Mouse (Mus musculus): ENCODE results near the gene Heatr6.
A peak's percentile ranks its signal among the peaks of the same experiment; 100 is the strongest.

Heatr6 gene

GRCm38 (mm10) chr11:83753581-83754181 is at the start of gene Heatr6:
Gene Heatr6, plus strand, starts transcription at chr11:83753696.
- peak; percentile 89 for DNase-seq

GRCm38 (mm10) chr11:83703705-83704104 is 49.8 kb upstream of the Heatr6 start, which contains the start of gene Wfdc17:
Gene Wfdc17, plus strand, starts transcription at chr11:83703991.
- no peak for DNase-seq

GRCm38 (mm10) chr11:83708715-83709114 is 44.8 kb upstream of the Heatr6 start, which contains the start of gene Wfdc18:
Gene Wfdc18, plus strand, starts transcription at chr11:83709015.
- no peak for DNase-seq

GRCm38 (mm10) chr11:83709683-83710082 is 43.8 kb upstream of the Heatr6 start:
- no peak for DNase-seq

GRCm38 (mm10) chr11:83712671-83713070 is 40.8 kb upstream of the Heatr6 start:
- DNase-seq, result no peak

GRCm38 (mm10) chr11:83713925-83714324 is 39.6 kb upstream of the Heatr6 start:
- DNase-seq, result no peak

GRCm38 (mm10) chr11:83717042-83717665 is 36.3 kb upstream of the Heatr6 start:
- no peak for DNase-seq

- DNase-seq, result no peak
These were observed 32.7 kb upstream of the Heatr6 start for GRCm38 (mm10) chr11:83720766-83721165.

GRCm38 (mm10) chr11:83728757-83729432 is 24.6 kb upstream of the Heatr6 start:
- no peak for DNase-seq

- no peak for DNase-seq
These were observed 22.4 kb upstream of the Heatr6 start for GRCm38 (mm10) chr11:83731116-83731515.

- DNase-seq, result no peak
These were observed 20.3 kb upstream of the Heatr6 start for GRCm38 (mm10) chr11:83733071-83733640.

- no peak for DNase-seq
These were observed 19.3 kb upstream of the Heatr6 start for GRCm38 (mm10) chr11:83734215-83734614.

- no peak for DNase-seq
These were observed 17.6 kb upstream of the Heatr6 start for GRCm38 (mm10) chr11:83735881-83736280.

- DNase-seq, result no peak
These were observed 16.4 kb upstream of the Heatr6 start for GRCm38 (mm10) chr11:83737109-83737558.

GRCm38 (mm10) chr11:83739241-83739640 is 14.3 kb upstream of the Heatr6 start:
- DNase-seq, result peak; percentile 55

GRCm38 (mm10) chr11:83740443-83740991 is 13.0 kb upstream of the Heatr6 start:
- DNase-seq, result no peak

- no peak for DNase-seq
These were observed 11.7 kb upstream of the Heatr6 start for GRCm38 (mm10) chr11:83741841-83742240.

- DNase-seq, result no peak
These were observed 10.7 kb upstream of the Heatr6 start for GRCm38 (mm10) chr11:83742731-83743355.

- no peak for DNase-seq
These were observed 10.0 kb upstream of the Heatr6 start for GRCm38 (mm10) chr11:83743525-83743924.

GRCm38 (mm10) chr11:83746152-83746551 is 7.3 kb upstream of the Heatr6 start:
- DNase-seq, result no peak

- no peak for DNase-seq
These were observed 6.8 kb upstream of the Heatr6 start, which contains the start of gene Wfdc21 for GRCm38 (mm10) chr11:83746681-83747080. Gene Wfdc21, plus strand, starts transcription at chr11:83746940.

- no peak for DNase-seq
These were observed 5.9 kb upstream of the Heatr6 start for GRCm38 (mm10) chr11:83747376-83748265.
